Mouse (Mus musculus) CH12.LX (cell line): ENCODE measurements around the gene Impdh1. TPM values are rescaled to one million over a fixed set of nuclear protein-coding genes. Genes with fewer than 3 reads are reported as not detected.
A peak's percentile ranks its signal among the peaks of the same experiment; 100 is the strongest.

Source experiments
- DNase-seq: peaks from one replicate; pipeline ENCODE4 v3.0.0-alpha.2; 2013; ENCODE audit errors: extremely low read depth
- H3K27ac ChIP-seq: 2 replicates; pipeline ENCODE4 v1.5.1; 2012; ENCODE audit warnings: low read depth, mild to moderate bottlenecking, control low read depth, moderate library complexity; ENCODE audit not compliant: insufficient read depth
- H3K27me3 ChIP-seq: replicated peaks from 2 replicates; pipeline ENCODE3; 2012; ENCODE audit warnings: inconsistent platforms
- H3K36me3 ChIP-seq, 2 experiments: replicated peaks in 1 of 2; 2 replicates each; pipeline versions ENCODE3 to v1.6.1; 2012; ENCODE audit warnings: inconsistent platforms in 1 of 2, low read length in 1 of 2, mild to moderate bottlenecking in 1 of 2, mixed read lengths in 1 of 2, moderate library complexity in 1 of 2; ENCODE audit not compliant: control insufficient read depth in 1 of 2, insufficient read depth in 1 of 2
- H3K4me1 ChIP-seq, 2 experiments: 2 replicates each; pipeline ENCODE4 v1.6.1; 2012; ENCODE audit warnings: inconsistent platforms in 1 of 2, moderate library complexity in 1 of 2; ENCODE audit not compliant: insufficient read depth in 2 of 2, control insufficient read depth in 1 of 2
- H3K4me2 ChIP-seq: 2 replicates; pipeline ENCODE4 v1.6.1; 2012; ENCODE audit warnings: low read depth, mild to moderate bottlenecking, control low read depth; ENCODE audit not compliant: poor library complexity, insufficient read depth, severe bottlenecking
- H3K4me3 ChIP-seq, 3 experiments: fragments of 150-350 bp in 1 of 3; sonication (generic) in 1 of 3; replicated peaks in 1 of 3; 2 replicates each; pipeline versions ENCODE3 to v1.5.1; 2011 to 2012; ENCODE audit warnings: low read depth in 2 of 3, low read length in 2 of 3, mild to moderate bottlenecking in 2 of 3, moderate library complexity in 2 of 3, control low read depth in 1 of 3, improper control_type of control experiment in 1 of 3, inconsistent platforms in 1 of 3, mixed read lengths in 1 of 3; ENCODE audit not compliant: poor library complexity in 1 of 3
- H3K79me2 ChIP-seq: replicated peaks from 2 replicates; pipeline ENCODE4 v1.6.1; 2012; ENCODE audit warnings: mild to moderate bottlenecking, moderate library complexity; ENCODE audit not compliant: control insufficient read depth, poor library complexity, insufficient read depth, severe bottlenecking; ENCODE audit errors: extremely low read depth
- H3K9ac ChIP-seq: 2 replicates; pipeline ENCODE4 v1.6.1; 2012; ENCODE audit warnings: low read depth, mild to moderate bottlenecking, control low read depth, moderate library complexity; ENCODE audit not compliant: insufficient read depth
- H3K9me3 ChIP-seq: replicated peaks from 2 replicates; pipeline ENCODE3; 2012; ENCODE audit warnings: low read length, inconsistent platforms, mixed read lengths
- BHLHE40 ChIP-seq: IDR thresholded peaks from 2 replicates; pipeline ENCODE4 v1.6.1; 2011; ENCODE audit warnings: mild to moderate bottlenecking, low read depth, low read length, improper control_type of control experiment
- CHD2 ChIP-seq: IDR thresholded peaks from 2 replicates; pipeline ENCODE4 v1.6.1; 2011; ENCODE audit warnings: low read length, improper control_type of control experiment
- ETS1 ChIP-seq: conservative IDR thresholded peaks from 2 replicates; pipeline ENCODE4 v1.6.1; 2012; ENCODE audit warnings: low read depth, mild to moderate bottlenecking, inconsistent platforms, low read length, improper control_type of control experiment, moderate library complexity
- GABPA ChIP-seq: IDR thresholded peaks from 2 replicates; pipeline ENCODE4 v1.6.1; 2012; ENCODE audit warnings: low read depth, low read length, improper control_type of control experiment, inconsistent platforms; ENCODE audit not compliant: insufficient replicate concordance
- IRF4 ChIP-seq: IDR thresholded peaks from 2 replicates; pipeline ENCODE4 v1.6.1; 2014; ENCODE audit warnings: low read depth, mild to moderate bottlenecking, inconsistent platforms, low read length, improper control_type of control experiment
- MXI1 ChIP-seq: IDR thresholded peaks from 2 replicates; pipeline ENCODE4 v1.6.1; 2011; ENCODE audit warnings: mild to moderate bottlenecking, low read depth, low read length, improper control_type of control experiment
- MYC ChIP-seq: IDR thresholded peaks from 2 replicates; pipeline ENCODE4 v1.6.1; 2011; ENCODE audit warnings: low read depth, mild to moderate bottlenecking, improper control_type of control experiment, low read length
- NRF1 ChIP-seq: IDR thresholded peaks from 2 replicates; pipeline ENCODE4 v1.6.1; 2014; ENCODE audit warnings: low read depth, mild to moderate bottlenecking, inconsistent platforms, low read length, improper control_type of control experiment, moderate library complexity
- POLR2AphosphoS2 ChIP-seq: IDR thresholded peaks from 2 replicates; pipeline ENCODE4 v1.6.1; 2011; ENCODE audit warnings: low read depth, low read length, improper control_type of control experiment
- RAD21 ChIP-seq: IDR thresholded peaks from 2 replicates; pipeline ENCODE4 v1.6.1; 2011; ENCODE audit warnings: low read depth, mild to moderate bottlenecking, low read length, improper control_type of control experiment, moderate library complexity
- RCOR1 ChIP-seq: conservative IDR thresholded peaks from 2 replicates; pipeline ENCODE4 v1.6.1; 2012; ENCODE audit warnings: low read depth, mild to moderate bottlenecking, inconsistent platforms, low read length, improper control_type of control experiment
- SIN3A ChIP-seq: IDR thresholded peaks from 2 replicates; pipeline ENCODE4 v1.6.1; 2012; ENCODE audit warnings: low read length, improper control_type of control experiment, inconsistent platforms
- SMC3 ChIP-seq: IDR thresholded peaks from 2 replicates; pipeline ENCODE4 v1.6.1; 2011; ENCODE audit warnings: low read depth, low read length, improper control_type of control experiment
- TCF12 ChIP-seq: IDR thresholded peaks from 2 replicates; pipeline ENCODE4 v1.6.1; 2014; ENCODE audit warnings: low read depth, mild to moderate bottlenecking, inconsistent platforms, low read length, improper control_type of control experiment
- USF2 ChIP-seq: conservative IDR thresholded peaks from 2 replicates; pipeline ENCODE4 v1.6.1; 2011; ENCODE audit warnings: low read depth, low read length, improper control_type of control experiment
- dilution Hi-C: fragments of 300-500 bp; cut with MboI; formaldehyde crosslinking; loops from 2 replicates; pipeline ENCODE4 v1.14.3; 2020; ENCODE audit warnings: low sequenced_read_pairs; ENCODE audit not compliant: extremely low pct_unique_long_range_greater_than_20kb, extremely low pct_ligation_motif_present
- in situ Hi-C: fragments of 300-500 bp; cut with MboI; formaldehyde crosslinking; loops from 3 replicates; pipeline ENCODE4 v1.14.3; 2019; ENCODE audit warnings: low sequenced_read_pairs, low pct_ligation_motif_present, low pct_unique_long_range_greater_than_20kb, mixed read lengths
- polyA plus RNA-seq: library from polyadenylated mRNA; unstranded; fragments of >175 nt; gene quantifications from 2 replicates; pipeline ENCODE4 v1.2.1, GENCODE M21; 2012; ENCODE audit warnings: low read depth; ENCODE audit not compliant: insufficient read length
- total RNA-seq, 2 experiments: library from RNA; depleted of rRNA; stranded (reverse); fragments of 300-350 nt in 1 of 2; fragments of >200 nt in 1 of 2; gene quantifications; 2 replicates each; pipeline ENCODE4 v1.2.3; 2012 to 2014

Gene Impdh1
- total and polyA plus RNA-seq, 3 experiments, result 3.1 to 19.6 (median 14.9) TPM

DNA sequence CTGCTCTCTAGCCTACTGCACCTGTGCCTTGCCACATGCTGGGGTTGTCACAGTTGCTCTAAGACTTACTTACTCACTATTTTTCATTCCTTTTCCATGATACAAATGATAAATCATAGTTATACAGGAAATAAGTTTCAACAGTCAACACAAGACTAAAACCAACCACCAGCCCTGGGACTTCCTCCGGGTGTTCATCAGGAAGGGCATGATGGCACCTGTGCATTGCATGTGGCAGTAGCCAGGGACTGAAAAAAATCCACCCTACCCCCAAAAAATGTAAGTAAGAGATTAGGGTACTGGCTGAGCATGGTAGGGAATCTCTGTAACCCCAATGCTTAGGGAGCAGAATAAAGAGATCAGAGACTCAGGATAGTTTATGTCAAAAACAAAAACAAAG is 43.3 kb upstream of the Impdh1 start:
- Histone ChIP-seq H3K9me3 (no peaks in the 10 kb centered on the region), H3K36me3 (no peaks in the 10 kb centered on the region), H3K4me1 (peaks cover 0 to under 1% of the 10 kb centered on the region in 2 experiments; a peak in 2 of 4 replicates), H3K9ac (no peak overlapping the region), H3K27me3 (peaks cover 20% of the 10 kb centered on the region), H3K4me2 (no peak overlapping the region), H3K27ac (no peak overlapping the region), H3K4me3 (no peak overlapping the region), H3K79me2 (no peaks in the 10 kb centered on the region)
- no peak for DNase-seq
- TF ChIP-seq RAD21, result no peak
- no peak for TF ChIP-seq NRF1
- TF ChIP-seq MXI1, result no peak
- in situ Hi-C loops, result no loop called here
- dilution Hi-C loops, result no loop called here

DNA sequence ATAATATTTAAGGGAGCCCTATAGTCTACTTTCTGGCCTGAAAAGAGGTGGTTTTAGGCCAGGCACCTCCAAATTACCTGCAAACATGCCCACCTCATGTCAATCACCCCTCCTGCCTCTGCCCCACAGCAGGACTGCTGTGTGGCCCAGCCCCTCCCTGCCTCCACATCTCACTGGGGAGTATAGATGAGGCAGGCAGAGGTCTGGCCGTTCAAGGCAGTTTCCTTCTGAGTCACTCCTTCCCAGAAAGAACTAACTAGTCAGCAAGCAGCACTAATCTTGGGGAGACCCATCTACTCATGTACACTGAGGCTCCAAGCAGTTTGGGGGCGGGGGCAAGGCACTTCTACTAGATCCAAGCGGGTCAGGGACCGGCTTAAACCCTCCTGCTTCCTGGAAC is 30.9 kb upstream of the Impdh1 start:
- H3K4me1 ChIP-seq, result peaks cover 21 to 24% of the 10 kb centered on the region in 2 experiments
- dilution Hi-C loops, result no loop called here
- no peaks in the 10 kb centered on the region for H3K36me3 ChIP-seq
- DNase-seq, result peak; percentile 54
- H3K4me2 ChIP-seq, result no peak overlapping the region
- H3K27me3 ChIP-seq, result peaks cover 3% of the 10 kb centered on the region
- H3K27ac ChIP-seq, result no peak overlapping the region
- in situ Hi-C loops, result no loop called here
- H3K9me3 ChIP-seq, result no peaks in the 10 kb centered on the region
- TF ChIP-seq POLR2AphosphoS2 (no peak), NRF1 (no peak), TCF12 (no peak), RCOR1 (no peak), SMC3 (no peak), IRF4 (peak; percentile 80; the same call in 1 of the 2 replicates), USF2 (no peak), CHD2 (0 out of 2 replicates have a peak, but pooled peaks have one; percentile 29)
- TF ChIP-seq, all 38 proteins: peak for 2
- no peak overlapping the region for H3K4me3 ChIP-seq
- H3K79me2 ChIP-seq, result no peaks in the 10 kb centered on the region
- no peak overlapping the region for H3K9ac ChIP-seq

DNA sequence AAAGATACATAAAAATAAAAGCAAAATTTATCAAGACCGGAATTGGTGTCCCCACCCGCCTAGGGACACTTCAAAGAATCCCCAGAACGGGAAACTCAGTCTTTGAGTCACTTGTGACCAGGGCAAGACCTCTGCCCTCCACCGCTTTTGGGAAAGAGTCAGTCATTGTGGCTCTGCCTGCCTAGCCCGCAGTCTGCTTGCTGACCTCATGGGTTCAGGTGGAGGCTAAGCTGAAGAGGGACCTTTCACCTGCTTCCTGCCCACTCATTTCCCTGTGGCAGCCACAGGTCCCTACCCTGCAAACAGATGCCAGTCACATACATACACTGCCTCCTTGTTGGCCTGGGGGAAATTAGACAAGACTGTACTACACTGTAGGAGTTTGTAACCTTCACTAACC is 30.4 kb upstream of the Impdh1 start:
- dilution Hi-C loops, result no loop called here
- H3K9me3 ChIP-seq, result no peaks in the 10 kb centered on the region
- no peaks in the 10 kb centered on the region for H3K36me3 ChIP-seq
- H3K79me2 ChIP-seq, result no peaks in the 10 kb centered on the region
- no peak overlapping the region for H3K4me3 ChIP-seq
- in situ Hi-C loops, result no loop called here
- no peak overlapping the region for H3K27ac ChIP-seq
- TF ChIP-seq GABPA (no peak), SIN3A (no peak), IRF4 (0 out of 2 replicates have a peak, but pooled peaks have one; percentile 9), BHLHE40 (0 out of 2 replicates have a peak, but pooled peaks have one; percentile 10), TCF12 (0 out of 2 replicates have a peak, but pooled peaks have one; percentile 16), ETS1 (peak; percentile 77), MYC (no peak), SMC3 (no peak)
- peak overlapping the region; percentile 8; the same call in 1 of the 2 replicates for H3K4me2 ChIP-seq
- no peak overlapping the region for H3K9ac ChIP-seq
- peak; percentile 55 for DNase-seq
- peaks cover 21 to 25% of the 10 kb centered on the region in 2 experiments for H3K4me1 ChIP-seq
- peaks cover 3% of the 10 kb centered on the region for H3K27me3 ChIP-seq
